Mouse (Mus musculus) cerebellum, adult 9-10 months (tissue): Measurements from ENCODE around the gene Slc6a21.
"Not testable (repeated sequence)": the region's sequence is repeated elsewhere in the genome, so short reads cannot be mapped to it uniquely, and the experiment has no call there.

Experiments
- DNase-seq: peaks from one replicate; pipeline ENCODE4 v3.0.0; 2022

The Slc6a21 gene

DNA sequence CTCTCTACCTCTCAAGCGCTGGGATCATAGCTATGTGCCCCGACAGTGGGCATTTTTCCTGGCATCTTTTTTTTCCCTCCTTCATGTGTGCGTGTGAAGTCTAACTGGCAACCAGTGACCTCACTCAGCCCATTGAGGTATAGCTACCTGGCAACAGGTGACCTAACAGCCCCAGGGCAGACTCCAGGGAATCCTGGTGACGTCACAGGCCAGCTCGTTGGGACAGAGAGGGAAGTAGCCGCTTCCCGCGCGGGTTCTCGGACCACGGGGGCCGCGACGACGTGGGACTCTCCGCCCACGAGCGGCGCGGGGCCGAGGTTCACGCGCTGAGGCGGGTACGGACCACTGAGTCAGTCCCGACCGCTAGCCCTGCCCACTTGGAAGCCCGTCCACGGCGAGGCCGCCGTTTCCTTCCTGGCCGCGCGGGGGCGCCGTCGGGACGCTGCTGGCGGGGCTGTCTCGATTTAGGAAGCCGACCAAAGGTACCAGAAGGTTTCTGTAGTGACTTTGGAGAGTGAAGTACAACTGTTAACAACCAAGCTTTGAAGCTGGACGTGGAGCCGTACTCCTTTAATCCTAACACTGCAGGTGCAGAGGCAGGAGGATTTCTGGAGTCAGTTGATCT is at the start of gene Slc6a21:
Gene Slc6a21 (plus strand): TSS at position 378 of the 625 bp plus-strand sequence.
- DNase-seq, result peak; percentile 79

DNA sequence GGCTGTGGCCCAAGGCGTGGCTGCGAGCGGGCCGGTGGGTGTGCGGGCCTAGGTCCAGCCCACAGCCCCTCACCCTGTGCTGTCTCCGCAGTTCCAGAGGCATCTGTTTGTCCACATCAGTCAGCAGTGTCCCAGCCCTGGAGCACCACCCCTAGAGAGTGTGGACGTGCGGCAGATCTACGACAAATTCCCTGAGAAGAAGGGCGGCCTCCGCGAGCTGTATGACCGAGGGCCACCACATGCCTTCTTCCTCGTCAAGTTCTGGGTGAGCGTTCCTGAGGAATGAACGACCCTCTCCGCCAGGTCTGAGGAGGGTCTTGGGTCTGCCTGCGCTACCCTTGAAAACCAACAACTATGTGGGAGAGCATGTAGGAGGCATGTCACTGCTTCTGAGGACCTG is 48.8 kb upstream of the Slc6a21 start:
- no peak for DNase-seq

DNA sequence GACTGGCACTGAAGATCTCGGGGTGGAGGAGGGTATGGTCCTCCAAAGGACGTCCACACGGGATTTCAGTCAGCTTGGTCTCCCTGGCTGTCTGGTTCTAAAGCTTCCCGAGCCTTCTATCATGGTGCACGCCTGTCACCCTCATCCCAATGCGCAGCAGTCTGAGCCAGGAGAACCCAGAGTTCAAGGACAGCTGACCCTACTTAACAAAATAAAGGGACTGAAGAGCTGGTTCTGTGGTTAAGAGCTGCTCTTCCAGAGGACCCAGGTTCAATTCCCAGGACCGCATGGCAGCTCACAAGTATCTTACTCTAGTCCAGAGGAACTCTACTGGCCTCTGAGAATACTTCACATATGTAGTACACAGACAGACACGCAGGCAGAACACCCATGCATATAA is 48.3 kb upstream of the Slc6a21 start:
- no peak for DNase-seq

DNA sequence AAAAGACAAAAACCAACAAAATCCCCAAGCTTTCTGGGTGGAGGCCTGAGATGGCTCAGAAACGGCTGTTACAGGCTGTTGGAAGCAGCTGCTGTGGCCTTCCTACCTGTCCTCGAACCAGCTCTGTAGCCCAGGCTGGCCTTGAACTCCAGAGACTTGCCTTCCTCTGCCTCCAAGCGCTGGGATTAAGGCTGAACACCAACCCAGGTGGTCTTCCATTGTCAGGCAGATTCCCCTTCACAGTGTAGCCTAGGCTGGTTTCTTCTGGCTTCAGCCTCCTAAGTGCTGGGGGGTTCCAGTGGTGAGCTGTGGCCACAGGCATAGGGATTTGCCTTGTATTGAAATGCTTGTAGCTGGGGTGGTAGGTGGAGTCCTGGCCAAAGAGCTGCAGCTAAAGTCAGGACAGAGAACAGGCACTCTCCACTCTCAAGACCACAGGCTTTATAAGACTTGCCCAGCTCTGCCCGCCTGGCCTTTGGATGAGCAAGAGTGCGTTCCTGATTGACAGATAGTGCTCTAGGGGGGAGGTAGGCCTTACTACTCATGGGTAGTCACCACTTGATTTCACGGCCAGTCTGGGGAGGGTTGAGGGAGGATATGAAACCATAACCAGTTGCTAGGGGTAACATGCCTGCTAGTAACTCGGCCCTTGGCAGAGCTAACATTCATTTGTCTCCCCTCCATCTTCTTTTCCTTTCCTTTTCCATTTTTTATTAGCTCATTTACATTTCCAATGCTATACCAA is 47.7 kb upstream of the Slc6a21 start:
- DNase-seq, result no peak

DNA sequence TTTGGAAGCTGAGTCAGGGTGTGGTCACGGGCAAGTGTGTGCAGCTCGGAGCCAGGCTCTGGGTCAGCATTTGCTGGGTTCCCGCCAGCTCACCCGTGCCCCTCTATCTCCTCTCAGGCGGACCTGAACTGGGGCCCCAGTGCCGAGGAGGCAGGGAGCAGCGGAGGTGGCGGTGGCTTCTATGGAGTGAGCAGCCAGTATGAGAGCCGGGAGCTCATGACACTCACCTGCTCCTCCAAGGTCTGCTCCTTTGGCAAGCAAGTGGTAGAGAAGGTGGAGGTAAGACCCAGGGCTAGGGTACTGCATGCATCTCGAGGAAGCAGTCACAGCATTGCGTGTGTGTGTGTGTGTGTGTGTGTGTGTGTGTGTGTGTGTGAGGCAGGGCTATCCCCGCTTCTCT is 46.1 kb upstream of the Slc6a21 start:
- DNase-seq, result no peak

DNA sequence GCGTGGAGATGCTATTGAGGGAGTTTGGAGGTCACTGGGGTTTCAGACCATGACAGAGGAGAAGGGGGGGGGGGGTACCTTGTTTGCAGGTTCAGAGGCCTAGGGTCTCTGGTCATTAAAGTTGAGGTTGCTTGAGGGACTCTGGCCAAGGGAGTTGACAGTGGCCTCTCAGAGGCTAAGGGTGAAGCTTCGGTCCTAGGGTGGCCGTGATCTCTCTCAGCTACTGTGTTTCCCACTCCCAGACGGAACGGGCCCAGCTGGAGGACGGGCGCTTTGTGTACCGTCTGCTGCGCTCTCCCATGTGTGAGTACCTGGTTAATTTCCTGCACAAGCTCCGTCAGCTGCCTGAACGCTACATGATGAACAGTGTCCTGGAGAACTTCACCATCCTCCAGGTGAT is 45.4 kb upstream of the Slc6a21 start:
- DNase-seq, result no peak

DNA sequence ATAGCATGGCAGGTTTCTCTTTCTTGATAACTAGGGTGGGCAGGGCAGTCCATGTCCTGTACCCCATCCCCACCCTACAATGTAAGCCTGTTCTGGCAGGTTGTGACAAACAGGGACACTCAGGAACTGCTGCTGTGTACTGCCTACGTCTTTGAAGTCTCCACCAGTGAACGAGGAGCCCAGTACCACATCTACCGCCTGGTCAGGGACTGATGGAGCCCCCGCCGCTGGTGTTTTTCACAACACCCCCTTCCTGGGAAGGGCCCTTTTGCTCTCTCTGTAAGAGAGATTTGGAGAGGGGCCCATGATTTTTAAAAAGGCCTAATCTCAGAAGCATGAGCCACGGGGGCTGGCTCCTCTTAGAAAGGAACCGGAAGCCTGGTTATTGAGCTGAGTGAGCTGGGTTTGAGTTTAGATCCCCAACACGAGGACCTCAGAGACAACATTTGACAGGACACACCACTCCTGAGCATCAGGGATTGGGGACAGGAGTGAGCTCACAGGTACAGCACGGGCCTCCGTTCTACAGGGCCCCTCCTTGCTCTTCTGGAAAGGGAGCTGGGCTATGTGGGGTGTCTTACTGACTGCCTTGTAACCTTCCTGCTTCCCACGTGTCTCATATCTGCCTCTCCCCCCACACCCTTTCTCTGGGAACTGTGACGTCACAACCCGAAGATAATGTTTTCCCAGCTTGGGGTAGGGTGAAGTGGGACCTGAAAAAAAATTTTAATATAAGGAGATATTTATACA is 44.4 kb upstream of the Slc6a21 start:
- no peak for DNase-seq

DNA sequence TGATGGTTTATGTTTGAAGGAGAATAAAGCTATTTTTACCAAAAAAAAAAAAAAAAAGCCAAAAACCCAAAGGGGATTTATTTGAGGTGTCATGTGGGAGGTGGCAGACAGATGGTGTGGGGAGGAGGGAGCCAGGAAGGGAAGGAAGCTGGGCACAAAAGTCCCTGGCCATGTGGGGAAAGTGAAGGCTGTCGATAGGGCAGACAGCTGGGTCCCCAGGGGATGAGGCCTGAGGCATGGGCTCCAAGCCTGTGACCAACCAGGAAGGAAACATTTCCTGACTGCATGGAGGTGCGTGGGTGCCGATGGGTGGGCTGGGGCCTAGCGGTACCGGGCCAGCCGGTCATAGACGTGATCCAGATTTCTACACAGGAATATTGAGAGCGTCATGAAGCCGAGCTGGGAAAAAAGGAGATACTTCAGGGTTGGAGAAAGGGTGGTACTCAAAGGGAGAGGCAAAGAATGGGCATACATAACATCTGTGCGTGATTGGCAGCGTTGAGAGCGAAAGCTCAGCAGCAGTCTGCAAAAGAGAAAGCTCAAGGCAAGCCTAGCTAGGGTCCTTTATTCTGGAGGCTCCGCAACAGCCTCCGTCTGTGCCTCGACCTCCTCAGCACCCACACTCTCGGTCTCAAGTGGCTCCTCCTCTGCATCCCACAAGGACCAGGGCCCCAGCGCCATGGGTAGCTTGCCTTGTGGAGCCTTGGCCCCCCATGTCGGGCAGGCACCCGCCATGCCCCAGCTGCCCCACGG is 43.6 kb upstream of the Slc6a21 start:
- no peak for DNase-seq

DNA sequence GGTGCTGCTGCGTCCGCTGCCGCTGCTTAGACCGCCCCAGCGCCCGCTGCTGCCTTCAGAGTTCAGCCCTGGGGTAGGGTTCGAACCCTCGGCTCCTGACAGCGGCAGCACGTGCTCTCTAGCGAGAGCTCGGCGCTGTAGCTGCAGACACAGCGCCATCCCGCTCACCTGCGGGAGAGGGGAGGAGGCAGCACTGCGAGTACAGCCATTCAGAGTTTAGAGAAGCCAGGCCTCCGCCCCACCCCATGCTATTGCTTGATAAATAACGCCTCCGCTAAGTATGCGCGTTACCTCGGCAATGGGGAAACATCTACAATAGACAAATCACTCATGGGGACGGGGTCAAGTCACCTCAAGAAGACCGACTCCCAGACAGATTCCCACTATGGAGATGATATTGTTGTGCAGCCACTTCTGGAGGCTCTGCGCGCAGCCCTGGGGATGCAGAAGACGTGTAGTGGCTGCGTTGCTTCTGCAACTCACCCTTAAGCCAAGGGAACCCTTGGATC is 42.9 kb upstream of the Slc6a21 start:
- DNase-seq, result no peak

DNA sequence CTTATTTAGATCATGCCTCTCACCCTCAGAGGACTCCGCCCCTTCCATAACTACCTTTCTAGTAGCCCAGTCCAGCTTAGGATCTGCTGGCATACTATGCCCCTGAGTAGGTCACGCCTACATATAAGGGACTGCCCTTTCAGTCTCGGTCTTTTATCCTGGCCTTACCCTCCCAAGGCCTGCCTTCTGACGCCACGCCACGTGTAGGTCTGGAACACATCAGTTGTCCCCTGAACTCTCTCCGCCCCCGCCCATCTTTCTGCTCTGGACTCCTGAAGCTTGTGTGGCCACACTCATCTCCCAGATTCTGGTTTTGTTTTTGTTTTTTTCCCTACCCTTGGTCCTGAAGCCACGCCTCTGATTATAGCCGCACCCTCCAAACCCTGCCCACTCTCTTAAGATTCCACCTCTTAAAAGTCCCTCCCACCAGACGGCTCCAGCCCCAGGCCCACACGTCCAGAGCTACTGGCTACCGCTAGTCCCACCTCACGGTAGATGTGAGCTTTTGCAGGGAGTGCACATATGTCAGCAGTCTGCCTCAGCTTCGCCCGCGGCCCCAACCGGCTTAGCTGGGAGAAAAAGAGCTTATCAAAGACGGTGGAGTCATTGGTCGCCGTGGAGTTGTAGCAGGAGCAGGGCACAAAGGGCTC is 42.3 kb upstream of the Slc6a21 start:
- DNase-seq, result no peak

DNA sequence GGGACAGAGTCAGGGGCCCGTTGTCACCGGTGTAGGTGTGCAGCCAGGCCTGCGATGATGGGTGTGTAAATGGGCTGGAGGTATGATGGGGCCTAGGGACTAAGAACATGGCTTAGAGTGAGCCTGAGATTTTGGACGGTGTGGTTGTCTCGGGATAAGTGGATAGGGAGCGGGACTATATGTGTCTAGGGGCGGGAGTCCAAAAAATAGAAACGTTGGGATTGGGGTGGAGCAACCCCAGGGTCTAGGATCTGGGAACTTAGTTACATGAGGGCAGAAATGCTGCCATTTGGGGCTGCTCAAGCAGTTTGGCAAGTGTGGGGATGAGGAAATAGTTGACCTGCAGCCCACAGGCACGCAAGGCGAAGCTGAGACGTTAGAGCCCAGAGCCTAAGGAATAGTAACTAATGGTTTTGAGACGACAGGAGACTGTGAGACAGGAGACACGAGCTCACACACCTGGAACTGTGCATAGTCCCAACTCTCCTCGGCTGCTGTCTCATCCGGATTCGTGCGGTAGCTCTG is 41.6 kb upstream of the Slc6a21 start:
- no peak for DNase-seq

DNA sequence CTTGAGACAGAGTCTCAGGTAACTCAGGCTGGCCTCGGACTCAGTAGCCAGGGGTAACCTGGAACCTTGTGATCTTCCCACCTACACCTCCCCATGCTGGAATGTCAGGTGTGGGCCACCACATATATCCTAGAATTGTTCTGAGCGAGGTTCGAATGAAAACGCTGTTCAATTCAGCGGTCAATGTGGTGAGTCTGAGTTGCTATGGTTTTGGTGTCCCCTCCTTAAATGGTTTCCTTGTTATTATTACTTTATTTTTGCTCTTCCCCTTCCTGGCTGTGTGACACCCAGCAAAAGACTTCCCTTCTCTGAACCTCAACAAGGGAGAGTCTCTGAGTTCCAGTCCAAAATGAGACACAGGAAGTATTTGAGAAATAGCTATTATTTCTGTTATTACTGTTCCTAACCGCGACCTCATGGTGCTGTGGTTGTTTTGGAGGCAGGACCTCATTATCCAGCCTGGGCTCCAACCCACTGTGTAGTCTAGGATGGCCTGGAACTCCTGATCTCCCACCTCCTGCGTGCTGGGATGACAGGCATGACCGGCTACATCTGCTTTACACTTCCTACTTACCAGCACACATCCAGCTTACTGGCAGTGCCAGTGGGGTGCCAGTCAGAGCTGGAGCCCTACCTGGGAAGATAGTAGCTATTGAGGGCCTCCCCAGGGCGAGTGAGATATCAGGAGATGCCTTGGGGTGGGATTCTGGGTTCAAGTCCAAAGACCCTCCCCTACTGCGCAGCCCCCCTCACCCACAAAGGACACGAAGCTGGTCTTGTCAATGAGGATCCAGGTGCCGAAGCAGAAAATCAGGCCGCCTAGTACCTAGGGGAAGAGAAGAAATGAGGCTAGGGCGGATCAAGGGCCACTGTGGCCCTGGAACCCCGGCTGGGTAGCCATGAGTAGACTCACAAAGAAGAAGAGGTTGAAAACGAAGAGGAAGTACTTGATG is 39.3 kb upstream of the Slc6a21 start:
- no peak for DNase-seq

DNA sequence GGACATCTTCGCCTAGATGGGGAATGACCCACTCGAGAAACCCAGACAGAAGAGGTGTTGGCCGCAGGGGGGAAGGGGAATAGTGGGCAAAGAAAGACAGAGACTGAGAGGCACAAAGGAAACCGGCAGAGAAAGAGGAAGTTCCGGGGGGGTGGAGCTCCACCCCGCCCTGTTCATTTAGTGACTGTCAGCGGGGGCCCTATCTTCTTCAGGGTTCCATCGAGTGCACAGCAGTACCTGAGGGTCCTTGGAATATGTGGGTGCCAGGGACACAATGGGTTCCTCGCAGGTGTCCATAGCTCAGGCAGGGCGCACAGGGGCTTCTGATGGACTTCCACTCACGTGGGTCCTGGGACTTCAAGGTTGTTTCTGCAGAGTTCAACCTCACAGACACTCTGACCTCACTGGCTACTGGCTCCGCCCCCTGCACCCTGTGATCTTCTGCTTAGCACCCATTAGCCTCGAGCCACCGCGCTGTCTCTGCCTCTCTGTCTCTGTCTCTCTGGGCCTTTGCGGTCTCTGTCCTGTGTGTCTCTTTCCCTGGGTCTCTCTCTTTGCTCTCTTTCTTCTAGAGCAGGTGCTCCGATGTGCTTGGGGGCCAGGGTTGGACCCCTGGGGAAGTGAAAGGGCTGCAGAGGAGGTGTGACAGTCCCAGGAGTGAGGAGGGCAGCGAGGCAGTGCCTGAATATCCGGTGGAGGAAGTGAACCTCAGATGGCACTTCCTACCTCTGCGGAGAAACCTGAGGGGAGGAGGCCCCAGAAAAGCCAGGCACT is 38.4 kb upstream of the Slc6a21 start, which contains the start of gene Cd37:
Gene Cd37 (minus strand): TSS at position 393 of the 774 bp plus-strand sequence.
- no peak for DNase-seq

DNA sequence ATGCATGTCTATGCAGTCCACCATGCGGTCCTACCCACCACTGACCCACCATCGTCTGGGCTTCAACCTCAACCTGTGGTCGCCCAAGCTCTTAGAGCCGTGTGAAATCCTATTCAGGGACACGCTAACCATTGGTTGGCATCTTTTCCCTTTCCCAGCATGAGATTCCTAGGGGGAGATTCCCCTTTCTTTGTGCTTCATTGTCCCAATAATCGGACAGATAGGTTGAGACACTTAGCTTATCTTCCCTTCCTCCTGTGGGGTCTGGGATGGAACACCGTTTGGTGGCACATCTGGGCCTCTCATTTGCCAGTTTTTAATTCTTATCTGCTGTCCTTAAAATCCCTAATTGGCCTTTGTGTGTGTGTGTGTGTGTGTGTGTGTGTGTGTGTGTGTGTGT is 37.2 kb upstream of the Slc6a21 start:
- DNase-seq, result no peak

DNA sequence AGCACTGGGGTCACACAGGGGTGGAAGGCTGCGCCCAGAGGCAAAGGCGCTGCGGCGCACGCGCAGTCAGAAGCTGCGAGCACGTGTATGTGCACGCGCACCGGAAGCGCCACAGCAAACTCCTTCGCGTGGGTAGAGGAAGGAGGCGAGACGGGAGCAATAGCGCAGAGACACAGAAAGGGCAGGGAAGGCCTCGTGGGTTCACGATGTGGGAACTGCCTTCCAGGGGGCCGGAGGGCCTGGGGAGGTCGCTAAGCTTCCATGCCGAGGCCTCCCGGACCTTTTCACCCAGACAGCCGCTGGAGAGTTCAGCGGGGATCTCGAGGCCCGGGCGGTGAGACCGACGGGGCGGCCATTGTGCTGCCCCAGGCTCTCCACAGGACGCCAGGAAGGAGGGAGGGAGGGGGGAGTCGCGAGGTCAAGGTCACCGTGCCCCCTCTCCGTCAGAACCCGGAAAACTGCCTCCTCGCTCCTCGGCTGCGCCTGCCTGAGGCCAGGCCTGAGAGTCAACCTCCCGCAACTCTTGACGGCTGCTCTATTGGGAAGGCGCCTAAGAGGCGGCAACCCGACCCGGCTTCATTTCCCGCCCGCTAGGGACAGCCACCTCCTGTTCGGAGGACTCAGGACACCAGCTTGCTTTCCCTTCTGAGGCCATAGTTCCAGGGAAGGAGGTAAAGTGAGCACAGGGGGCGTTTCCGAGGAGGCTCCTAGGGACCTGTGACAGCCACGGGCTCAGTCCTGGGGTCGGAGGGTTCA is 36.5 kb upstream of the Slc6a21 start, which contains the start of gene Slc6a16:
Gene Slc6a16 (plus strand): TSS at position 453 of the 756 bp plus-strand sequence.
- DNase-seq, result no peak

DNA sequence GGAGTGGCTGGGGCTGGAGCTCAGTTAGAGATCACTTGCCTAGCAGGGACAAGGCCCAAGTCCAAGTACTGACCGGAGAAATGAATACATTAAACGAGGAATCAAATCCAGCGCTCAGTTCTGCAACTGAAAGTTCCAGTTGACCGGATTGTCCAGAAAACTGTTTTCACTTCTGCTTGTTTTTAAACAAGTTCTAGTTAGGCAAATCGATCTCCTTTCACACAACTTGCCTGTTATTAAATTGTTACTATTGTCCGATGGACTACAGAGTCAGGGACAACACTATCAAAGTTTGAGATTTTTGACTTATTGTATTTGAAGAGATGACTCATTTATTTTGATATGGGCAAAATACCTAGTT is 35.9 kb upstream of the Slc6a21 start:
- no peak for DNase-seq

DNA sequence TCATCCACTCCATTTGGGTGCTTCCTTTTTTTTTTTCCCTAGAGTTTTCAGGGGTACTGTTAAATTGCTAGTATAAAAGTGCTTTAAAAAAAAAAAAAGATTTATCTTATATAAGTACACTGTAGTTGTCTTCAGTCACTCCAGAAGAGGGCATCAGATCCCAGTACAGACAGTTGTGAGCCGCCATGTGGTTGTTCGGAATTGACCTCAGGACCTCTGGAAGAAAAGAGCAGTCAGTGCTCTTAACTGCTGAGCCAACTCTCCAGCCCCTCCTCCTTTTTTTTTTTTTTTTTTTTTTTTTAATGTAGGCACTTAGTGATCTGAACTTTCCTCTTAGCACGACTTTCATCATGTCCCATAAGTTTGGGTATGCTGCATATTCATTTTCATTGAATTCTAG is 29.6 kb upstream of the Slc6a21 start:
- DNase-seq, result no peak

DNA sequence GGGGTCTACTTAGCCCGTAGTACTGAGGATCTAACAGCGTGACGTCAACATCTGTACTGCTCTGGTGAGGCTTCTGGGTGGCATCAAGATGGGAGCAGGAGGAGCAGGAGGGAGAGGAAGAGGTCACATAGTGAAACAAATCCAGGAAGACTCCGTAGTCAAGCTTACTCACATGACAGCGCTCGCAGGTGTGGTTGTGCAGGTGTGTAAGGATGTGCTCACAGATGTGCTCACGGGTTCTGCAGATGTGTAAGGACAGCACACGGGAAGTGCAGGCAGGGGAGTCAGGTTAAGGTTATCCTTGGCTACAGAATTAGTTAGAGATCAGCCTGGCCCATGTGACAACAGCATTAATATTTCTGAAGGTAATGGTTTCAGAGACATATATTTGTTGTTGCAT is 23.5 kb upstream of the Slc6a21 start:
- DNase-seq, result no peak

DNA sequence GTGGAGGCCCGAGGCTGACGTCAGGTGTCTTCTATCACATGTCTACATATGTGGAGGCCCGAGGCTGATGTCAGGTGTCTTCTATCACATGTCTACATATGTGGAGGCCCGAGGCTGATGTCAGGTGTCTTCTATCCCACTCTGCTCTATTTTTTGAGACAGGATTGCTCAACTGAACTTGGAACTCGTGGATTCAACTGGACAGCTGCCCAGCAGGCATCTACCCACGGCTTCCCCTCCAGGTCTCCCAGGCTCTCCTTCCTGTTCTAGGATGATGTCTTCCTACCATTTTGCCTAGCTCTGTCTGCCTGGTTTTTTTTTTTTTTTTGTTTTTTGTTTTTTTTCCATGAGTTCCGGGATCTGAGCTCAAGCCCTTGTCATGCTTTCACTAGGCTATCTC is 21.5 kb upstream of the Slc6a21 start:
- not testable (repeated sequence) for DNase-seq
